Mouse (Mus musculus): ENCODE results near the gene Ppfibp1. TPM values are rescaled to one million over a fixed set of nuclear protein-coding genes. Genes with fewer than 3 reads are reported as not detected.

Ppfibp1 gene
- total and polyA plus RNA-seq, 3 experiments: 23.4 to 28.2 (median 28.2) TPM

DNA sequence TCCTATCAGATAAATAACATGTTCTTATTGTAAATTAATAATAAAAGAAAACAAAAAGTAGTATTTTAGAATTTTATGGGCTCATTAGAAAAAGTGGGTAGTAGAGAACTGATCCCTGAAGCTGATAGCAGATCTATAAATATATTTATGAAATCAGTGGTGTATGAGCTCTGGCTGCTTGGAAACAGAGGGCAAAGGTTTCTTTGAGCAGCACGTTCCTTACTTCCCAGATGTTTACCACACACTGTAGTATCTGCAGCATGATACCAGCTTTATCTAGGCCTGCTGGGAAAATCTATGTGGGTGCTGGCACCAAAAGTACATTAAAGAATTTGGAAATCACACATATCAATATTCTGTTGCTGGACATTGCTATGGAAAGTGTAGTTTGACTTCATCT, 84.5 kb downstream of the Ppfibp1 start:
- H3K27ac ChIP-seq (ENCODE audit: insufficient read depth, low read depth): no peak overlapping the region
- no peak overlapping the region for H3K4me2 ChIP-seq (ENCODE audit: insufficient read depth, low read depth, poor library complexity, severe bottlenecking)
- H3K4me1 ChIP-seq (ENCODE audit: control insufficient read depth in 1 of 2, insufficient read depth in 2 of 2): no peaks in the 10 kb centered on the region
- dilution Hi-C loops (cut with MboI; ENCODE audit: extremely low pct_ligation_motif_present, extremely low pct_unique_long_range_greater_than_20kb, low sequenced_read_pairs): no loop called here
- in situ Hi-C loops (cut with MboI; ENCODE audit: low pct_ligation_motif_present, low pct_unique_long_range_greater_than_20kb, low sequenced_read_pairs): no loop called here
- no peaks in the 10 kb centered on the region for H3K27me3 ChIP-seq (replicated peaks)
- H3K4me3 ChIP-seq (replicated peaks in 1 of 3; ENCODE audit: low read depth in 2 of 3, low read length in 2 of 3, poor library complexity in 1 of 3): no peak overlapping the region
- no peak for DNase-seq (ENCODE audit: extremely low read depth)
- H3K9me3 ChIP-seq (replicated peaks; ENCODE audit: low read length): no peaks in the 10 kb centered on the region
- peaks cover 5 to 14% of the 10 kb centered on the region in 2 experiments for H3K36me3 ChIP-seq (replicated peaks in 1 of 2; ENCODE audit: control insufficient read depth in 1 of 2, insufficient read depth in 1 of 2, low read length in 1 of 2)
- H3K9ac ChIP-seq (ENCODE audit: insufficient read depth, low read depth): no peak overlapping the region
- no peaks in the 10 kb centered on the region for H3K79me2 ChIP-seq (replicated peaks; ENCODE audit: control insufficient read depth, extremely low read depth, insufficient read depth, poor library complexity, severe bottlenecking)
- TF ChIP-seq CHD2 (IDR thresholded peaks at IDR 0.05; ENCODE audit: low read length): no peak
- TF ChIP-seq POLR2AphosphoS2 (IDR thresholded peaks at IDR 0.05; ENCODE audit: low read depth, low read length): no peak
- no peak for TF ChIP-seq RAD21 (IDR thresholded peaks at IDR 0.05; ENCODE audit: low read depth, low read length)
- no peak for TF ChIP-seq MXI1 (IDR thresholded peaks at IDR 0.05; ENCODE audit: low read depth, low read length)
- no peak for TF ChIP-seq MAZ (IDR thresholded peaks at IDR 0.05; ENCODE audit: low read depth, low read length)
- TF ChIP-seq ZC3H11A (IDR thresholded peaks at IDR 0.05; ENCODE audit: low read depth, low read length): no peak
- no peak for TF ChIP-seq JUN (IDR thresholded peaks at IDR 0.05; ENCODE audit: insufficient read depth, low read depth, low read length)
- no peak for TF ChIP-seq MEF2A (IDR thresholded peaks at IDR 0.05; ENCODE audit: borderline replicate concordance, low read depth, low read length)
- TF ChIP-seq JUND (conservative IDR thresholded peaks at IDR 0.05; ENCODE audit: low read depth, low read length): no peak
- no peak for TF ChIP-seq IRF4 (IDR thresholded peaks at IDR 0.05; ENCODE audit: low read depth, low read length)
- no peak for TF ChIP-seq KAT2A (IDR thresholded peaks at IDR 0.05; ENCODE audit: insufficient replicate concordance, low read length)
- TF ChIP-seq RCOR1 (conservative IDR thresholded peaks at IDR 0.05; ENCODE audit: low read depth, low read length): no peak
- TF ChIP-seq CHD1 (IDR thresholded peaks at IDR 0.05; ENCODE audit: low read depth, low read length): no peak
- TF ChIP-seq ELF1 (IDR thresholded peaks at IDR 0.05; ENCODE audit: low read depth, low read length): no peak

DNA sequence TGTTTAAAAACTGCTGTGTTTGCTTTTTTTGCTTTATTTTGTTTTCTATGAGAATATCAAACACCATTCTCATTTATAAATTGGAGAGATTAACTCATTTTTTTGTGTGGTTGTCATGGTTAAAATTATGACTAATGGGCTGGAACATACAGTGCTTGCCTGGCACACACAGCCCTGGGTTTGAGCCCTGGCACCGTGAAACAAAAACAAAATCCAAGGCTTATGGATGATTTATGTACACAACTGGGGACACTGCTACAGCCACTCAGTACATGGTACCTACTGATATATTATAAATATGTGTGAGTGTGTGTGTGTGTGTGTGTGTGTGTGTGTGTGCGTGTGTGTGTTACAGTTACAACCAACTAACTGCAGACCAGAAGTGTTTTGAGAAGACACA, 85.1 kb downstream of the Ppfibp1 start:
- TF ChIP-seq ELF1 (IDR thresholded peaks at IDR 0.05; ENCODE audit: low read depth, low read length): no peak
- H3K27ac ChIP-seq (ENCODE audit: insufficient read depth, low read depth): no peak overlapping the region
- in situ Hi-C loops (cut with MboI; ENCODE audit: low pct_ligation_motif_present, low pct_unique_long_range_greater_than_20kb, low sequenced_read_pairs): no loop called here

DNA sequence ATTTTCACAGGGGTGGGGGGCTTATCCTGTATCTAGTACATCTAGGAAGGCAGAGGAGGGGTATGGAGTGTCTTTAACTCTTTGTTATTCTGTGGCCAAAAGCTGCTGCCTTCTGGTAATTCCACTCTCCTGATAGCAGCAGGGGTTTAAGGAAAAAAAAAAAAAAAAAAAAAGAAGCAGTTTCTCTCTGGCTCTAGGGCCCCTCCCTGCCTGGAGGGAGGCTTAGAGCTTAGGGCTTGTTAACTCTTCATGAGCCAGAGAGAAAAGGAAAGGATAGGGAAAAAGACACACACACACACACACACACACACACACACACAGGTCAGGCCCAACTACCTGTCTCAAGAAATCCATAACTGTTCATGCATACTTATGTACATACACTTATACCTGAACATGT, 85.5 kb downstream of the Ppfibp1 start:
- Histone ChIP-seq H3K4me3 (replicated peaks in 1 of 3; ENCODE audit: low read depth in 2 of 3, low read length in 2 of 3, poor library complexity in 1 of 3) (no peak overlapping the region), H3K79me2 (replicated peaks; ENCODE audit: control insufficient read depth, extremely low read depth, insufficient read depth, poor library complexity, severe bottlenecking) (no peaks in the 10 kb centered on the region), H3K9ac (ENCODE audit: insufficient read depth, low read depth) (no peak overlapping the region), H3K9me3 (replicated peaks; ENCODE audit: low read length) (no peaks in the 10 kb centered on the region), H3K4me1 (ENCODE audit: control insufficient read depth in 1 of 2, insufficient read depth in 2 of 2) (no peaks in the 10 kb centered on the region), H3K27me3 (replicated peaks) (no peaks in the 10 kb centered on the region), H3K27ac (ENCODE audit: insufficient read depth, low read depth) (no peak overlapping the region), H3K36me3 (replicated peaks in 1 of 2; ENCODE audit: control insufficient read depth in 1 of 2, insufficient read depth in 1 of 2, low read length in 1 of 2) (peaks cover 5 to 22% of the 10 kb centered on the region in 2 experiments), H3K4me2 (ENCODE audit: insufficient read depth, low read depth, poor library complexity, severe bottlenecking) (no peak overlapping the region)
- dilution Hi-C loops (cut with MboI; ENCODE audit: extremely low pct_ligation_motif_present, extremely low pct_unique_long_range_greater_than_20kb, low sequenced_read_pairs) (no loop called here), in situ Hi-C loops (cut with MboI; ENCODE audit: low pct_ligation_motif_present, low pct_unique_long_range_greater_than_20kb, low sequenced_read_pairs) (no loop called here)
- TF ChIP-seq CTCF (conservative IDR thresholded peaks at IDR 0.05 in 1 of 2, IDR thresholded peaks at IDR 0.05 in 1 of 2; ENCODE audit: low read depth in 2 of 2, low read length in 2 of 2) (no peak), JUND (conservative IDR thresholded peaks at IDR 0.05; ENCODE audit: low read depth, low read length) (no peak), RAD21 (IDR thresholded peaks at IDR 0.05; ENCODE audit: low read depth, low read length) (no peak), ZNF384 (IDR thresholded peaks at IDR 0.05; ENCODE audit: low read depth, low read length) (no peak), KAT2A (IDR thresholded peaks at IDR 0.05; ENCODE audit: insufficient replicate concordance, low read length) (no peak), MEF2A (IDR thresholded peaks at IDR 0.05; ENCODE audit: borderline replicate concordance, low read depth, low read length) (no peak), ELF1 (IDR thresholded peaks at IDR 0.05; ENCODE audit: low read depth, low read length) (no peak), RCOR1 (conservative IDR thresholded peaks at IDR 0.05; ENCODE audit: low read depth, low read length) (no peak), MAFK (IDR thresholded peaks at IDR 0.05; ENCODE audit: insufficient replicate concordance, low read length) (no peak), NELFE (IDR thresholded peaks at IDR 0.05; ENCODE audit: low read depth, low read length) (no peak), ETS1 (conservative IDR thresholded peaks at IDR 0.05; ENCODE audit: low read depth, low read length) (no peak), MAX (IDR thresholded peaks at IDR 0.05; ENCODE audit: low read length) (no peak), E2F4 (IDR thresholded peaks at IDR 0.05; ENCODE audit: insufficient replicate concordance, low read depth, low read length) (no peak), BHLHE40 (IDR thresholded peaks at IDR 0.05; ENCODE audit: low read depth, low read length) (no peak), ZMIZ1 (IDR thresholded peaks at IDR 0.05; ENCODE audit: low read depth, low read length) (no peak), SIN3A (IDR thresholded peaks at IDR 0.05; ENCODE audit: low read length) (no peak), MYC (IDR thresholded peaks at IDR 0.05; ENCODE audit: low read depth, low read length) (no peak), ZKSCAN1 (IDR thresholded peaks at IDR 0.05; ENCODE audit: borderline replicate concordance, low read depth, low read length) (no peak)
- DNase-seq (ENCODE audit: extremely low read depth): no peak

More for the DNA sequence above, 85.1 kb downstream of the Ppfibp1 start:
- Histone ChIP-seq H3K36me3 (replicated peaks in 1 of 2; ENCODE audit: control insufficient read depth in 1 of 2, insufficient read depth in 1 of 2, low read length in 1 of 2) (peaks cover 5 to 19% of the 10 kb centered on the region in 2 experiments), H3K9ac (ENCODE audit: insufficient read depth, low read depth) (no peak overlapping the region), H3K27me3 (replicated peaks) (no peaks in the 10 kb centered on the region), H3K4me3 (replicated peaks in 1 of 3; ENCODE audit: low read depth in 2 of 3, low read length in 2 of 3, poor library complexity in 1 of 3) (no peak overlapping the region), H3K79me2 (replicated peaks; ENCODE audit: control insufficient read depth, extremely low read depth, insufficient read depth, poor library complexity, severe bottlenecking) (no peaks in the 10 kb centered on the region), H3K4me1 (ENCODE audit: control insufficient read depth in 1 of 2, insufficient read depth in 2 of 2) (no peaks in the 10 kb centered on the region), H3K9me3 (replicated peaks; ENCODE audit: low read length) (no peaks in the 10 kb centered on the region), H3K4me2 (ENCODE audit: insufficient read depth, low read depth, poor library complexity, severe bottlenecking) (no peak overlapping the region)
- no peak for DNase-seq (ENCODE audit: extremely low read depth)
- dilution Hi-C loops (cut with MboI; ENCODE audit: extremely low pct_ligation_motif_present, extremely low pct_unique_long_range_greater_than_20kb, low sequenced_read_pairs): no loop called here
